Mouse (Mus musculus): ENCODE data around the gene Klk8.

GRCm38 (mm10) chr7:43747788-43748187 lies 49.6 kb upstream of the Klk8 start:
- TF ChIP-seq CTCF (IDR thresholded peaks at IDR 0.05; ENCODE audit: low read depth): no peak
- no peak for TF ChIP-seq EP300 (optimal IDR thresholded peaks at IDR 0.05)

All from stomach, postnatal 0 days (tissue).